Mouse (Mus musculus) forebrain, embryonic 16.5 days (tissue): Measurements from ENCODE around the gene Trp53i11. TPM values are rescaled to one million over a fixed set of nuclear protein-coding genes. Genes with fewer than 3 reads are reported as not detected.

ENCODE experiments used
- ATAC-seq: fragments of 200-750 bp; cut with Nextera tagmentation; 2 replicates; pipeline ENCODE4 v1.8.0; 2017; ENCODE audit warnings: mild to moderate bottlenecking, moderate library complexity
- H3K27ac ChIP-seq: fragments of 300-500 bp; sonication (generic); 2 replicates; pipeline ENCODE4 v1.5.1; 2014; ENCODE audit warnings: low read length, control low read depth
- H3K27me3 ChIP-seq: fragments of 300-500 bp; sonication (generic); replicated peaks from 2 replicates; pipeline ENCODE4 v1.6.1; 2014; ENCODE audit warnings: low read length; ENCODE audit not compliant: control insufficient read depth, insufficient read depth
- H3K36me3 ChIP-seq: fragments of 300-500 bp; sonication (generic); 2 replicates; pipeline ENCODE4 v1.6.1; 2014; ENCODE audit not compliant: control insufficient read depth, insufficient read depth
- H3K4me1 ChIP-seq: fragments of 300-500 bp; sonication (generic); replicated peaks from 2 replicates; pipeline ENCODE4 v1.6.1; 2014; ENCODE audit warnings: low read length; ENCODE audit not compliant: control insufficient read depth, insufficient read depth
- H3K4me2 ChIP-seq: fragments of 300-500 bp; sonication (generic); 2 replicates; pipeline ENCODE4 v1.6.1; 2014; ENCODE audit warnings: mild to moderate bottlenecking, low read length, control low read depth
- H3K4me3 ChIP-seq: fragments of 300-500 bp; sonication (generic); replicated peaks from 2 replicates; pipeline ENCODE4 v1.5.1; 2014; ENCODE audit warnings: mild to moderate bottlenecking, low read length, control low read depth
- H3K9ac ChIP-seq: fragments of 300-500 bp; sonication (generic); replicated peaks from 2 replicates; pipeline ENCODE4 v1.6.1; 2014; ENCODE audit warnings: low read depth, low read length, control low read depth
- H3K9me3 ChIP-seq: fragments of 300-500 bp; sonication (generic); 2 replicates; pipeline ENCODE4 v1.6.1; 2016; ENCODE audit warnings: low read length; ENCODE audit not compliant: control insufficient read depth
- WGBS: fragments of 180-500 bp; shearing (Covaris S2); extraction: QIAGEN DNeasy Blood & Tissue Kit; methylation state at CpG from one replicate; pipeline ENCODE4 v1.1.7; 2014; 5-methylcytosine and 5-hydroxymethylcytosine counted together
- polyA plus RNA-seq: library from polyadenylated mRNA; unstranded; fragments of >200 nt; fragmentation: Nextera tagmentation; extraction: Ambion mirVana; gene quantifications from 2 replicates; pipeline ENCODE4 v1.2.1, GENCODE M21; 2015

Gene Trp53i11
- polyA plus RNA-seq, 1 experiment from 2014 or later: 110 TPM

- no peaks in the 10 kb centered on the region for H3K36me3 ChIP-seq
- no peak overlapping the region for H3K27ac ChIP-seq
- H3K9me3 ChIP-seq: no peaks in the 10 kb centered on the region
- no peaks in the 10 kb centered on the region for H3K27me3 ChIP-seq
- H3K4me2 ChIP-seq: no peak overlapping the region
- 92% methylated on average over 1 of the region's 1 CpGs for WGBS
- H3K4me3 ChIP-seq: no peak overlapping the region
- no peak overlapping the region for H3K9ac ChIP-seq
- no peak for ATAC-seq
- peaks cover 21% of the 10 kb centered on the region for H3K4me1 ChIP-seq
These were observed 33.5 kb upstream of the Trp53i11 start for GRCm38 (mm10) chr2:93153833-93154232.

- H3K4me3 ChIP-seq: no peak overlapping the region
- H3K36me3 ChIP-seq: no peaks in the 10 kb centered on the region
- H3K27ac ChIP-seq: no peak overlapping the region
- H3K4me2 ChIP-seq: no peak overlapping the region
- WGBS: 82% methylated on average over 1 of the region's 1 CpGs
- no peaks in the 10 kb centered on the region for H3K9me3 ChIP-seq
- H3K4me1 ChIP-seq: peaks cover 21% of the 10 kb centered on the region
- no peaks in the 10 kb centered on the region for H3K27me3 ChIP-seq
- no peak for ATAC-seq
- H3K9ac ChIP-seq: no peak overlapping the region
These were observed 32.8 kb upstream of the Trp53i11 start for GRCm38 (mm10) chr2:93154486-93155032.

- Histone ChIP-seq H3K9ac (no peak overlapping the region), H3K4me1 (peaks cover 3% of the 10 kb centered on the region; the same call in 1 of the 2 replicates), H3K27ac (no peak overlapping the region), H3K4me3 (no peak overlapping the region), H3K9me3 (no peaks in the 10 kb centered on the region), H3K27me3 (no peaks in the 10 kb centered on the region), H3K36me3 (no peaks in the 10 kb centered on the region), H3K4me2 (no peak overlapping the region)
- ATAC-seq: no peak
- 76% methylated on average over 4 of the region's 4 CpGs for WGBS
These were observed 26.8 kb upstream of the Trp53i11 start for GRCm38 (mm10) chr2:93160467-93161035.

GRCm38 (mm10) chr2:93161914-93162664 lies 25.3 kb upstream of the Trp53i11 start:
- Histone ChIP-seq H3K27me3 (no peaks in the 10 kb centered on the region), H3K4me3 (no peak overlapping the region), H3K27ac (no peak overlapping the region), H3K9ac (no peak overlapping the region), H3K9me3 (no peaks in the 10 kb centered on the region), H3K36me3 (no peaks in the 10 kb centered on the region), H3K4me1 (peaks cover 3% of the 10 kb centered on the region; the same call in 1 of the 2 replicates), H3K4me2 (no peak overlapping the region)
- WGBS: 89% methylated on average over 7 of the region's 7 CpGs
- no peak for ATAC-seq

- Histone ChIP-seq H3K36me3 (no peaks in the 10 kb centered on the region), H3K27ac (no peak overlapping the region)
These were observed 24.6 kb upstream of the Trp53i11 start for GRCm38 (mm10) chr2:93162791-93163190.

GRCm38 (mm10) chr2:93163317-93163716 lies 24.0 kb upstream of the Trp53i11 start:
- no peak overlapping the region for H3K4me3 ChIP-seq
- H3K9me3 ChIP-seq: no peaks in the 10 kb centered on the region
- H3K9ac ChIP-seq: no peak overlapping the region
- WGBS: 14% methylated on average over 2 of the region's 2 CpGs
- H3K4me2 ChIP-seq: no peak overlapping the region
- peaks cover 3% of the 10 kb centered on the region; the same call in 1 of the 2 replicates for H3K4me1 ChIP-seq
- ATAC-seq: peak; percentile 15; the same call in 1 of the 2 replicates
- no peak overlapping the region for H3K27ac ChIP-seq
- H3K36me3 ChIP-seq: no peaks in the 10 kb centered on the region
- H3K27me3 ChIP-seq: no peaks in the 10 kb centered on the region

More at GRCm38 (mm10) chr2:93162791-93163190, 24.6 kb upstream of the Trp53i11 start:
- H3K4me1 ChIP-seq: peaks cover 3% of the 10 kb centered on the region; the same call in 1 of the 2 replicates
- WGBS: 70% methylated on average over 4 of the region's 4 CpGs
- no peak overlapping the region for H3K4me3 ChIP-seq
- no peak overlapping the region for H3K9ac ChIP-seq
- H3K9me3 ChIP-seq: no peaks in the 10 kb centered on the region
- no peak overlapping the region for H3K4me2 ChIP-seq
- no peaks in the 10 kb centered on the region for H3K27me3 ChIP-seq
- no peak for ATAC-seq

- no peak overlapping the region for H3K9ac ChIP-seq
- H3K4me2 ChIP-seq: no peak overlapping the region
- no peak overlapping the region for H3K4me3 ChIP-seq
- WGBS: 86% methylated on average over 6 of the region's 6 CpGs
- no peaks in the 10 kb centered on the region for H3K36me3 ChIP-seq
- ATAC-seq: no peak
- no peaks in the 10 kb centered on the region for H3K9me3 ChIP-seq
- peaks cover 3% of the 10 kb centered on the region; the same call in 1 of the 2 replicates for H3K4me1 ChIP-seq
- no peak overlapping the region for H3K27ac ChIP-seq
- H3K27me3 ChIP-seq: no peaks in the 10 kb centered on the region
These were observed 23.5 kb upstream of the Trp53i11 start for GRCm38 (mm10) chr2:93163750-93164335.

GRCm38 (mm10) chr2:93166295-93166694 lies 21.1 kb upstream of the Trp53i11 start:
- H3K4me3 ChIP-seq: no peak overlapping the region
- 78% methylated on average over 6 of the region's 6 CpGs for WGBS
- ATAC-seq: no peak

GRCm38 (mm10) chr2:93166734-93167406 lies 20.5 kb upstream of the Trp53i11 start:
- no peaks in the 10 kb centered on the region for H3K9me3 ChIP-seq
- peaks cover 14% of the 10 kb centered on the region for H3K4me1 ChIP-seq
- ATAC-seq: peak; percentile 56
- H3K9ac ChIP-seq: no peak overlapping the region
- H3K36me3 ChIP-seq: no peaks in the 10 kb centered on the region
- no peak overlapping the region for H3K4me2 ChIP-seq
- 77% methylated on average over 14 of the region's 14 CpGs for WGBS
- H3K27me3 ChIP-seq: no peaks in the 10 kb centered on the region
- H3K4me3 ChIP-seq: no peak overlapping the region
- H3K27ac ChIP-seq: no peak overlapping the region

More at GRCm38 (mm10) chr2:93166295-93166694, 21.1 kb upstream of the Trp53i11 start:
- H3K4me2 ChIP-seq: no peak overlapping the region
- H3K36me3 ChIP-seq: no peaks in the 10 kb centered on the region
- no peak overlapping the region for H3K27ac ChIP-seq
- no peaks in the 10 kb centered on the region for H3K27me3 ChIP-seq
- no peaks in the 10 kb centered on the region for H3K9me3 ChIP-seq
- H3K9ac ChIP-seq: no peak overlapping the region
- peaks cover 14% of the 10 kb centered on the region for H3K4me1 ChIP-seq
